Mouse (Mus musculus): ENCODE measurements around the gene Il10. TPM values are rescaled to one million over a fixed set of nuclear protein-coding genes. Genes with fewer than 3 reads are reported as not detected.

Gene Il10
- polyA plus RNA-seq, 1 experiment: not detected

DNA sequence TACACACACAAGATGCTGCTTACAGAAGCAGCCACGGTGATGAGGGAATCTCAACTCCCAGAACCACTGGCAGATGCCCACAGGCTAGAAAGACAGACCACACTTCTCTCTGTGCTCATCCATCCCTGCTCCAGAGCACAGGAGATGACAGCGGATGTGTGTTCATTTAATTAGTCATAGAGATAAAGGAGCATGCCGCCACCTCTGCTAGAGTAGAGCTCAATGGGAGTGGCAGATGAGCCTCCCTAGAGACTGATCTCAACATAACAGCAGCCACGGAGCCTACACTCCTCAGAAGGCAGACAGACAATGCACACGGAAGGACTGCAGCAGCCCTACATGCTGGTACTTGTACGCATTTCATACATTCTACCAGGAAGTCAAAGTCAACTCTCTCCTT, 44.6 kb downstream of the Il10 start:
- TF ChIP-seq POLR2A (IDR thresholded peaks at IDR 0.05; ENCODE audit: low read depth, low read length) (no peak), CTCF (IDR thresholded peaks at IDR 0.05; ENCODE audit: extremely low read depth, insufficient read length, insufficient replicate concordance, low read depth, low read length) (no peak)
- Histone ChIP-seq H3K4me1 (ENCODE audit: control insufficient read depth, insufficient read depth, insufficient read length, low read length) (peaks cover 9% of the 10 kb centered on the region; the same call in 1 of the 2 replicates), H3K27me3 (ENCODE audit: control insufficient read depth, insufficient read depth, low read length) (no peaks in the 10 kb centered on the region), H3K36me3 (ENCODE audit: control insufficient read depth, insufficient read depth, low read length) (no peaks in the 10 kb centered on the region), H3K27ac (ENCODE audit: insufficient read depth, low read depth, low read length) (no peak overlapping the region), H3K4me3 (ENCODE audit: low read depth, low read length) (no peak overlapping the region)
- WGBS: 59% methylated on average over 6 of the region's 6 CpGs

GRCm38 (mm10) chr1:131068011-131068727, 48.5 kb downstream of the Il10 start:
- WGBS: 67% methylated on average over 10 of the region's 10 CpGs
- 0 out of 2 replicates have a peak overlapping the region, but pooled peaks have one; percentile 29 for H3K27ac ChIP-seq (ENCODE audit: insufficient read depth, low read depth, low read length)
- no peaks in the 10 kb centered on the region for H3K27me3 ChIP-seq (ENCODE audit: control insufficient read depth, insufficient read depth, low read length)
- no peak overlapping the region for H3K4me3 ChIP-seq (ENCODE audit: low read depth, low read length)
- peaks cover 18% of the 10 kb centered on the region for H3K4me1 ChIP-seq (ENCODE audit: control insufficient read depth, insufficient read depth, insufficient read length, low read length)
- TF ChIP-seq CTCF (IDR thresholded peaks at IDR 0.05; ENCODE audit: extremely low read depth, insufficient read length, insufficient replicate concordance, low read depth, low read length): no peak
- TF ChIP-seq POLR2A (IDR thresholded peaks at IDR 0.05; ENCODE audit: low read depth, low read length): no peak
- no peaks in the 10 kb centered on the region for H3K36me3 ChIP-seq (ENCODE audit: control insufficient read depth, insufficient read depth, low read length)

GRCm38 (mm10) chr1:131069010-131069409, 49.4 kb downstream of the Il10 start:
- H3K27ac ChIP-seq (ENCODE audit: insufficient read depth, low read depth, low read length): no peak overlapping the region
- WGBS: 77% methylated on average over 7 of the region's 7 CpGs
- no peak overlapping the region for H3K4me3 ChIP-seq (ENCODE audit: low read depth, low read length)
- H3K36me3 ChIP-seq (ENCODE audit: control insufficient read depth, insufficient read depth, low read length): no peaks in the 10 kb centered on the region
- H3K4me1 ChIP-seq (ENCODE audit: control insufficient read depth, insufficient read depth, insufficient read length, low read length): peaks cover 25% of the 10 kb centered on the region
- H3K27me3 ChIP-seq (ENCODE audit: control insufficient read depth, insufficient read depth, low read length): no peaks in the 10 kb centered on the region
- TF ChIP-seq CTCF (IDR thresholded peaks at IDR 0.05; ENCODE audit: extremely low read depth, insufficient read length, insufficient replicate concordance, low read depth, low read length) (no peak), POLR2A (IDR thresholded peaks at IDR 0.05; ENCODE audit: low read depth, low read length) (no peak)

- H3K27me3 ChIP-seq (ENCODE audit: control insufficient read depth, insufficient read depth, low read length): no peaks in the 10 kb centered on the region
- 46% methylated on average over 7 of the region's 7 CpGs for WGBS
- H3K4me1 ChIP-seq (ENCODE audit: control insufficient read depth, insufficient read depth, insufficient read length, low read length): peaks cover 34% of the 10 kb centered on the region
- H3K36me3 ChIP-seq (ENCODE audit: control insufficient read depth, insufficient read depth, low read length): no peaks in the 10 kb centered on the region
- no peak overlapping the region for H3K4me3 ChIP-seq (ENCODE audit: low read depth, low read length)
- peak overlapping the region; percentile 55 for H3K27ac ChIP-seq (ENCODE audit: insufficient read depth, low read depth, low read length)
- no peak for TF ChIP-seq POLR2A (IDR thresholded peaks at IDR 0.05; ENCODE audit: low read depth, low read length)
- TF ChIP-seq CTCF (IDR thresholded peaks at IDR 0.05; ENCODE audit: extremely low read depth, insufficient read length, insufficient replicate concordance, low read depth, low read length): no peak
These were observed 52.8 kb downstream of the Il10 start for GRCm38 (mm10) chr1:131072376-131072990.

- Histone ChIP-seq H3K36me3 (ENCODE audit: control insufficient read depth, insufficient read depth, low read length) (no peaks in the 10 kb centered on the region), H3K27me3 (ENCODE audit: control insufficient read depth, insufficient read depth, low read length) (no peaks in the 10 kb centered on the region), H3K4me3 (ENCODE audit: low read depth, low read length) (no peak overlapping the region), H3K4me1 (ENCODE audit: control insufficient read depth, insufficient read depth, insufficient read length, low read length) (peaks cover 33% of the 10 kb centered on the region), H3K27ac (ENCODE audit: insufficient read depth, low read depth, low read length) (no peak overlapping the region)
- TF ChIP-seq POLR2A (IDR thresholded peaks at IDR 0.05; ENCODE audit: low read depth, low read length) (no peak), CTCF (IDR thresholded peaks at IDR 0.05; ENCODE audit: extremely low read depth, insufficient read length, insufficient replicate concordance, low read depth, low read length) (no peak)
- 57% methylated on average over 8 of the region's 8 CpGs for WGBS
These were observed 54.9 kb downstream of the Il10 start for GRCm38 (mm10) chr1:131074524-131074938.

Other genes with a start within 250 kb of the Il10 start
- 0.74 and 1.6 TPM in 2 replicates for gene Fcamr, start 218.9 kb upstream of the Il10 start, polyA plus RNA-seq (2012; rRNA removed)
- 747 and 1,110 TPM in 2 replicates for gene Pigr, start 193.2 kb upstream of the Il10 start, polyA plus RNA-seq (2012; rRNA removed)
- 10.4 and 10.7 TPM in 2 replicates for gene Fcmr, start 154.2 kb upstream of the Il10 start, polyA plus RNA-seq (2012; rRNA removed)
- not detected in 2 replicates for gene Il24, start 132.4 kb upstream of the Il10 start, polyA plus RNA-seq (2012; rRNA removed)
- gene Il20, start 108.4 kb upstream of the Il10 start, polyA plus RNA-seq (2012; rRNA removed): not detected in 2 replicates
- gene Il19, start 79.7 kb upstream of the Il10 start, polyA plus RNA-seq (2012; rRNA removed): not detected in 2 replicates
- gene Mapkapk2, start 78.0 kb downstream of the Il10 start, polyA plus RNA-seq (2012; rRNA removed): 33.1 and 61.0 TPM in 2 replicates
- gene Dyrk3, start 118.5 kb downstream of the Il10 start, polyA plus RNA-seq (2012; rRNA removed): 0.51 and 0.65 TPM in 2 replicates
- gene Eif2d, start 133.3 kb downstream of the Il10 start, polyA plus RNA-seq (2012; rRNA removed): 10.3 and 14.4 TPM in 2 replicates
- 2.9 and 4.0 TPM in 2 replicates for gene Rassf5, start 225.4 kb downstream of the Il10 start, polyA plus RNA-seq (2012; rRNA removed)

Measured in small intestine, adult 2 months (tissue).